Mouse (Mus musculus): ENCODE data around the gene Flrt3.

DNA sequence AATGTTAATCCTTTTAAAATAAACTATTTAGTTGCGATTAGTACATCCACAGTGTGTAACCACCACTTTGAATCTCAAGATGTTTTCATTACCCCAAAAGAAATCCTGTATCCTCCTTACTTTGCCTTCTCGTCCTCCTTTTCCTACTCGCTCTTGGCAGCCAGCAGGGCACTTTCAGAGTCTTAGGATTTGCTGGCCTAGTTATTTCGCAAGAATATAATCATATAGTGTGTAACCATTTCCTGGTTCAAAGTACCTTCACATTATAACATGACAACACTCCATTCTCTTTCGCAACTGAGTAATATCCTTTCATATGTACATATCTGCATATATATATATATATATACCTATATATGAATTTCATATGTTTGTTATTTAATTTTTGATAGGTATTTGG, 22.6 kb upstream of the Flrt3 start:
- TF ChIP-seq CTCF (IDR thresholded peaks at IDR 0.05) (no peak), EP300 (IDR thresholded peaks at IDR 0.05) (no peak)

All from lung, postnatal 0 days (tissue).